Mouse (Mus musculus): Measurements from ENCODE around the gene Hnrnpc. TPM values are rescaled to one million over a fixed set of nuclear protein-coding genes. Genes with fewer than 3 reads are reported as not detected.

Gene Hnrnpc
- total RNA-seq (2014; rRNA removed) (96.3 and 105 TPM in 2 replicates), polyA plus RNA-seq (2015; fragmentation: Nextera tagmentation; extraction: Ambion mirVana) (323 and 368 TPM in 2 replicates)

DNA sequence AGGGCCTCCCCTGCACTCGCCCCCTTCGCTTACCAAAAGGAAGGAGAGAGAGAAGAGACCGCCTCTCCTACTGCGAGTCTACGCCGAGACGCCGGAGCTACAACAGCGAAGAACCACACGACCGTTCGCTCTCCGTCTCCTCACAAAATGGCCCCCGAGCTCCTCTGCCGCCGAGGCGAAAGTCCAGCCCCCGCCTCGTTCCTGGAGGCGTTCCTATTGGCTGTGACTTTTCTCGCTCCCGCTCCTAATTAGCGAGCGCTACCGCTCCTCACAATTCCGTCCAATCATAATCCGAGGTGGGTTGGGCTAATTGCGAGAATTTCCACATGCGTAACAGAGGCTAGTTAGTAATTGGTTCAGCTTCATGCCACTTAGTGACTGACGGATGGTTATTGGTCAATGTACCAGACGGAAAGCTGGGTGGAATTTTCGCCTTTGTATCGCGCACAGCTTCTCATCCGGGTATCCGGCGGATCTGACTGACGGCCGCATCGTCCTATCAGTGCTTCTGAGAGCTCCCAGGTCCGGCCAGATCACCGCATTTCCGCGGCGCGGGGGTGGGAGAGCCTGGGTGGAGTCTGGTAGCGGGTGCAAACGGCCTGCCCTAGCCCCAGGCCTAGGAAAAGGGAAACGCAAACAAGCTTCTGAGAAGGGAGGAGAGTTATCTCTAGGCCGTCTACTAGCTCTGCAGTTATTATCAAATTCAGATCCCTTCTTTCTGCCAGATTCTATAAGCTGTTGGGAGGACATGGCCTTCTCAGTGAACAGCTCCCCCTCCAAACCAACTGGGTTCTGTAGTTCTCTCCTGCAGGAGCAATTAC, at the start of gene Hnrnpc:
TSS of gene Hnrnpc (minus strand) at position 173 of the 821 bp plus-strand sequence.
- WGBS: 1% methylated on average over 50 of the region's 50 CpGs
- peak; percentile 100 for DNase-seq

DNA sequence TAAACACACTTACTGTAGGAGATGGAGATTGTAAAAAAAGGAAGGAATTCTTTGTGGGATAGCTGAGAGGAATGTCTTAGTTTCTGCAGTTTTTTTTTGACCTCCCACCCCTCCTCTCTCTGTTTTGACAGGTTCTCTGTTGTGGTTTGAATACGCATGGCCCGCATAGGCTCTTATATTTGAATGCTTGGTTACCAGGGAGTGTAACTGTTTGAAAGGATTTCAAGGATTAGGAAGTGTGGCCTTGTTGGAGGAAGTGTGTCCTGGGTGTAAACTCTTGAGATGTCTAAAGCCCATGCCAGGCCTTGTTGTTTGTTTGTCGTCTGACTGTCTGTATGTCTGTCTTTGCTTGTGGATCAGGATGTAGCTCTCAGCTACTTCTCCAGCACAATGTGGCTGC, 48.8 kb upstream of the Hnrnpc start:
- 12% methylated on average over 3 of the region's 3 CpGs for WGBS
- ATAC-seq (peak; percentile 11; the same call in 1 of the 2 replicates), DNase-seq (no peak)
- peaks cover 14% of the 10 kb centered on the region; the same call in 1 of the 2 replicates for H3K4me1 ChIP-seq (ENCODE audit: insufficient read depth)
- no peak for TF ChIP-seq CTCF (IDR thresholded peaks at IDR 0.05; ENCODE audit: low read depth)
- H3K9ac ChIP-seq: no peak overlapping the region
- peak overlapping the region; percentile 75; the same call in 1 of the 2 replicates for H3K27ac ChIP-seq (ENCODE audit: low read depth, low read length)
- H3K36me3 ChIP-seq (ENCODE audit: insufficient read depth): no peaks in the 10 kb centered on the region
- H3K27me3 ChIP-seq (ENCODE audit: insufficient read depth, low read length): no peaks in the 10 kb centered on the region
- peak overlapping the region; percentile 17; the same call in 1 of the 2 replicates for H3K4me3 ChIP-seq (ENCODE audit: low read depth, low read length)
- H3K9me3 ChIP-seq (ENCODE audit: low read length): no peaks in the 10 kb centered on the region
- H3K4me2 ChIP-seq (ENCODE audit: low read depth): peak overlapping the region; percentile 43

More for the DNA sequence above, at the start of gene Hnrnpc:
- peak; percentile 97 for ATAC-seq
- peaks cover 18% of the 10 kb centered on the region for H3K4me1 ChIP-seq (ENCODE audit: insufficient read depth)
- H3K27ac ChIP-seq (ENCODE audit: low read depth, low read length): peak within 1 kb of the TSS; percentile 98
- no peak for TF ChIP-seq CTCF (IDR thresholded peaks at IDR 0.05; ENCODE audit: low read depth)
- H3K36me3 ChIP-seq (ENCODE audit: insufficient read depth): no peaks in the 10 kb centered on the region
- H3K9me3 ChIP-seq (ENCODE audit: low read length): no peaks in the 10 kb centered on the region
- peak within 1 kb of the TSS; percentile 62 for H3K4me2 ChIP-seq (ENCODE audit: low read depth)
- H3K4me3 ChIP-seq (ENCODE audit: low read depth, low read length): peak within 1 kb of the TSS; percentile 79
- no peaks in the 10 kb centered on the region for H3K27me3 ChIP-seq (ENCODE audit: insufficient read depth, low read length)
- peak within 1 kb of the TSS; percentile 98 for H3K9ac ChIP-seq

DNA sequence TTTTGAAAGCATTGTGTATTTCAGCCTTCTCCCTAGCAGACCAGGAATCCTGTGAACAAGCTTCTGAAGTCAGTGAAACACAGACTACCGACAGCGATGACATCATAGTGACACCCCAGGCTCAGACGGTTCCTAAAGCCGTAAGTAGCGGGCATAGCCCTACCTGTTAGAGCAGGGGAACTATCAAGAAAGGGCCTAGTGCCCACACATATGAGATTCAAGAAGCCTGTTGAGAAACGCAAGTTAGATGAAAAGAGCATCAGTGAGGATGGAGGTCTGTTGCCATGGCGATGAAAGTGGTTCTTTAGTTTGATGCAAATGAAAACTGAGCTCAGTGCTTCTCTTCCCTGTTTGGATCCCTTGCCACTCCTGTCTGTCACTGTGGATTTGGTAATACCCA, 48.4 kb upstream of the Hnrnpc start:
- TF ChIP-seq CTCF (IDR thresholded peaks at IDR 0.05; ENCODE audit: low read depth): no peak
- peak overlapping the region; percentile 75 for H3K27ac ChIP-seq (ENCODE audit: low read depth, low read length)
- H3K4me1 ChIP-seq (ENCODE audit: insufficient read depth): peaks cover 14% of the 10 kb centered on the region; the same call in 1 of the 2 replicates
- no peaks in the 10 kb centered on the region for H3K36me3 ChIP-seq (ENCODE audit: insufficient read depth)
- no peaks in the 10 kb centered on the region for H3K27me3 ChIP-seq (ENCODE audit: insufficient read depth, low read length)
- peak; percentile 82 for DNase-seq
- 12% methylated on average over 7 of the region's 7 CpGs for WGBS
- ATAC-seq: peak; percentile 93
- peak overlapping the region; percentile 17 for H3K4me3 ChIP-seq (ENCODE audit: low read depth, low read length)
- no peaks in the 10 kb centered on the region for H3K9me3 ChIP-seq (ENCODE audit: low read length)
- peak overlapping the region; percentile 37; the same call in 1 of the 2 replicates for H3K9ac ChIP-seq
- H3K4me2 ChIP-seq (ENCODE audit: low read depth): peak overlapping the region; percentile 43

DNA sequence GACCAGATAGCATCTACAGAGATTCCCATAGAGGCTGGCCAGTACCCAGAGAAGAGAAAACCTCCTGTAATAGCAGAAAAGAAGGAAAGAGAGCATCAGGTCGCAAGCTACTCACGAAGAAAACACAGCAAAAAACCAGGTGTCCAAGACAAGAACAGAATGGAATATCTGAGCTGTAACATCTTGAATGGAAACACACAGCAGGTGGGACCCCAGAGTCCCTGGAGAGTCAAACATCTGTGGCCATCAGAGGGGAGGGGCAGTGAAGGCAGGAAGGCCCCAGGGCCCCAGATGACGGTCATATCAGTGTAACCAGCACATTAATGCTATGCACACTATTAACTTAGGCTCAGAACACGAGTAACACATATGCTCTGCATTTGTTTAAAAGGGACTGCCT, 46.1 kb upstream of the Hnrnpc start:
- no peak overlapping the region for H3K27ac ChIP-seq (ENCODE audit: low read depth, low read length)
- no peak overlapping the region for H3K4me2 ChIP-seq (ENCODE audit: low read depth)
- TF ChIP-seq CTCF (IDR thresholded peaks at IDR 0.05; ENCODE audit: low read depth): no peak
- DNase-seq: no peak
- H3K4me1 ChIP-seq (ENCODE audit: insufficient read depth): peaks cover 14% of the 10 kb centered on the region; the same call in 1 of the 2 replicates
- H3K27me3 ChIP-seq (ENCODE audit: insufficient read depth, low read length): no peaks in the 10 kb centered on the region
- no peak overlapping the region for H3K4me3 ChIP-seq (ENCODE audit: low read depth, low read length)
- no peak for ATAC-seq
- H3K36me3 ChIP-seq (ENCODE audit: insufficient read depth): no peaks in the 10 kb centered on the region
- 64% methylated on average over 4 of the region's 4 CpGs for WGBS
- no peak overlapping the region for H3K9ac ChIP-seq
- no peaks in the 10 kb centered on the region for H3K9me3 ChIP-seq (ENCODE audit: low read length)

DNA sequence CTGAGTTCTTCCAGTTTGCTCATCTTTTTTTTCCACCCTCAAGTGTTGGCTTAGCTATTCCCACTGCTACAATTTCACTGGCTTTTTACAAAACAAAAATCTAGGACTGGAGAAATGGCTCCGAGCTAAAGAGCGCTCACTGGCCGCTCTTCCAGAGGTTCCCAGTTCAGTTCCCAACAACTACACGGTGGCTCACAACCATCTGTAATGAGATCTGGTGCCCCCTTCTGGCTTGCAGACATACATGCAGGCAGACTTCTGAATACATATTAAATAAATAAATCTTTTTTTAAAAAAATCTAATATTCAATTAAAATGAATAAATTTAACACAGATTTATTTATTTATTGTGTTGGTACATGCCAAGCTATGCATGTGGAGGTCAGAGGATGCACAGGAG, 42.7 kb upstream of the Hnrnpc start:
- no peaks in the 10 kb centered on the region for H3K27me3 ChIP-seq (ENCODE audit: insufficient read depth, low read length)
- no peaks in the 10 kb centered on the region for H3K9me3 ChIP-seq (ENCODE audit: low read length)
- DNase-seq (no peak), ATAC-seq (no peak)
- H3K36me3 ChIP-seq (ENCODE audit: insufficient read depth): no peaks in the 10 kb centered on the region
- no peak overlapping the region for H3K27ac ChIP-seq (ENCODE audit: low read depth, low read length)
- H3K4me3 ChIP-seq (ENCODE audit: low read depth, low read length): no peak overlapping the region
- WGBS: 59% methylated on average over 4 of the region's 4 CpGs
- TF ChIP-seq CTCF (IDR thresholded peaks at IDR 0.05; ENCODE audit: low read depth): peak; percentile 42; the same call in 1 of the 2 replicates
- H3K9ac ChIP-seq: no peak overlapping the region
- no peaks in the 10 kb centered on the region for H3K4me1 ChIP-seq (ENCODE audit: insufficient read depth)
- no peak overlapping the region for H3K4me2 ChIP-seq (ENCODE audit: low read depth)

DNA sequence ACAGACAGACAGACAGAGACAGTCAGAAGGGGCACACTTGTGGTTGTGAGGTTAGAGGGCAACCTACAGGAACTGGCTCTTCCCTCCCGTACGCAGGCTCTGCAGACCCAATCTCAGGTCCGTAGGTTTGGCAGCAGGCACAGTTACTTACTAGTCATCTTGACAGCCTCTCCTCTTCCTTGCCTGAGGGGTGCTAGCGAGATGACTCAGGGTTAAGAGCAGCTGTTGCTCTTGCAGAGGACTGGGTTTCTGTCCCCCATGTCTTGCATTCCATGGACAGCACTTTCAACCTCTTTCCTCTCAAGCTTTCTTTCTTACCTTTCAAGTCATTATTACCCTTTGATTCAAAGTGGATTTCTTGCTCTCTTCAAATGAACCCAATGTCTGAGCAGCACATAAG, 40.3 kb upstream of the Hnrnpc start:
- H3K4me1 ChIP-seq (ENCODE audit: insufficient read depth): no peaks in the 10 kb centered on the region
- H3K27me3 ChIP-seq (ENCODE audit: insufficient read depth, low read length): no peaks in the 10 kb centered on the region
- no peaks in the 10 kb centered on the region for H3K36me3 ChIP-seq (ENCODE audit: insufficient read depth)
- TF ChIP-seq CTCF (IDR thresholded peaks at IDR 0.05; ENCODE audit: low read depth): no peak
- WGBS: 82% methylated on average over 4 of the region's 4 CpGs
- no peak overlapping the region for H3K9ac ChIP-seq
- H3K27ac ChIP-seq (ENCODE audit: low read depth, low read length): no peak overlapping the region
- ATAC-seq (no peak), DNase-seq (no peak)
- no peak overlapping the region for H3K4me2 ChIP-seq (ENCODE audit: low read depth)
- H3K9me3 ChIP-seq (ENCODE audit: low read length): no peaks in the 10 kb centered on the region
- no peak overlapping the region for H3K4me3 ChIP-seq (ENCODE audit: low read depth, low read length)
